Mouse (Mus musculus) hindbrain, postnatal 0 days (tissue): ENCODE data around the gene Klf7. TPM values are rescaled to one million over a fixed set of nuclear protein-coding genes. Genes with fewer than 3 reads are reported as not detected.

Experiments
- ATAC-seq: fragments of 200-750 bp; cut with Nextera tagmentation; 2 replicates; pipeline ENCODE4 v1.8.0; 2017; ENCODE audit warnings: mild to moderate bottlenecking, moderate TSS enrichment, moderate library complexity
- DNase-seq: peaks from one replicate; pipeline ENCODE4 v3.0.0-alpha.2; 2015; ENCODE audit warnings: low spot score
- H3K27ac ChIP-seq: fragments of 300-500 bp; sonication (generic); 2 replicates; pipeline ENCODE4 v1.5.1; 2014; ENCODE audit warnings: mild to moderate bottlenecking
- H3K27me3 ChIP-seq: fragments of 300-500 bp; sonication (generic); 2 replicates; pipeline ENCODE4 v1.6.1; 2014; ENCODE audit warnings: low read length, mixed read lengths; ENCODE audit not compliant: insufficient read depth
- H3K36me3 ChIP-seq: fragments of 300-500 bp; sonication (generic); 2 replicates; pipeline ENCODE4 v1.6.1; 2014; ENCODE audit warnings: low read length, mixed read lengths; ENCODE audit not compliant: insufficient read depth
- H3K4me1 ChIP-seq: fragments of 300-500 bp; sonication (generic); 2 replicates; pipeline ENCODE4 v1.6.1; 2014; ENCODE audit warnings: antibody characterized with exemption, low read length, mixed read lengths; ENCODE audit not compliant: insufficient read depth
- H3K4me2 ChIP-seq: fragments of 300-500 bp; sonication (generic); 2 replicates; pipeline ENCODE4 v1.6.1; 2014; ENCODE audit warnings: low read depth, mild to moderate bottlenecking, low read length, moderate library complexity, mixed read lengths
- H3K4me3 ChIP-seq: fragments of 300-500 bp; sonication (generic); 2 replicates; pipeline ENCODE4 v1.5.1; 2014; ENCODE audit warnings: low read length
- H3K9ac ChIP-seq: fragments of 300-500 bp; sonication (generic); replicated peaks from 2 replicates; pipeline ENCODE4 v1.6.1; 2014; ENCODE audit warnings: mild to moderate bottlenecking, low read length, moderate library complexity, mixed read lengths
- H3K9me3 ChIP-seq: fragments of 300-500 bp; sonication (generic); 2 replicates; pipeline ENCODE4 v1.6.1; 2016; ENCODE audit warnings: low read length, mixed read lengths
- CTCF ChIP-seq: IDR thresholded peaks from 2 replicates; pipeline ENCODE4 v1.5.1; 2016; ENCODE audit warnings: antibody characterized with exemption, control low read depth, low read depth
- WGBS: fragments of 180-500 bp; shearing (Covaris S2); extraction: QIAGEN DNeasy Blood & Tissue Kit; methylation state at CpG from one replicate; pipeline ENCODE4 v1.1.7; 2014; 5-methylcytosine and 5-hydroxymethylcytosine counted together
- microRNA-seq, 2 experiments: library from miRNA; unstranded; fragments of <30 nt; microRNA quantifications; one replicate each; pipeline ENCODE4; 2016
- polyA plus RNA-seq: library from polyadenylated mRNA; unstranded; fragments of >200 nt; fragmentation: Nextera tagmentation; extraction: Ambion mirVana; gene quantifications from 2 replicates; pipeline ENCODE4 v1.2.1, GENCODE M21; 2015
- total RNA-seq: library from RNA; depleted of rRNA; stranded (reverse); fragments of >200 nt; gene quantifications from 2 replicates; pipeline ENCODE4 v1.2.3, GENCODE M21; 2014

Gene Klf7
- total and polyA plus RNA-seq, 2 experiments from 2014 or later = 48.0 to 120 TPM

GRCm38 (mm10) chr1:63994248-63995136, 127.6 kb downstream of the Klf7 start:
- Histone ChIP-seq H3K36me3 (no peaks in the 10 kb centered on the region), H3K4me2 (peak overlapping the region; percentile 25; the same call in 1 of the 2 replicates), H3K27ac (peak overlapping the region; percentile 59), H3K9ac (peak overlapping the region; percentile 21; the same call in 1 of the 2 replicates), H3K4me3 (no peak overlapping the region), H3K4me1 (peaks cover 21% of the 10 kb centered on the region), H3K9me3 (no peaks in the 10 kb centered on the region), H3K27me3 (no peaks in the 10 kb centered on the region)
- no peak for TF ChIP-seq CTCF
- peak; percentile 90 for ATAC-seq
- 10% methylated on average over 19 of the region's 19 CpGs for WGBS
- DNase-seq = peak; percentile 74

- Histone ChIP-seq H3K9me3 (no peaks in the 10 kb centered on the region), H3K9ac (no peak overlapping the region), H3K27me3 (no peaks in the 10 kb centered on the region), H3K4me1 (peaks cover 21% of the 10 kb centered on the region), H3K4me3 (no peak overlapping the region), H3K36me3 (no peaks in the 10 kb centered on the region), H3K4me2 (no peak overlapping the region), H3K27ac (no peak overlapping the region)
- 77% methylated on average over 5 of the region's 5 CpGs for WGBS
- DNase-seq (no peak), ATAC-seq (no peak)
- TF ChIP-seq CTCF = no peak
These were observed 129.6 kb downstream of the Klf7 start for GRCm38 (mm10) chr1:63992506-63992905.

GRCm38 (mm10) chr1:63990416-63990815, 131.7 kb downstream of the Klf7 start:
- DNase-seq (no peak), ATAC-seq (no peak)
- no peak for TF ChIP-seq CTCF
- Histone ChIP-seq H3K36me3 (no peaks in the 10 kb centered on the region), H3K4me3 (no peak overlapping the region), H3K9me3 (no peaks in the 10 kb centered on the region), H3K4me2 (no peak overlapping the region), H3K4me1 (peaks cover 18% of the 10 kb centered on the region), H3K27me3 (no peaks in the 10 kb centered on the region), H3K27ac (no peak overlapping the region), H3K9ac (no peak overlapping the region)
- WGBS = 98% methylated on average over 6 of the region's 6 CpGs

- WGBS = 76% methylated on average over 2 of the region's 2 CpGs
- Histone ChIP-seq H3K9me3 (no peaks in the 10 kb centered on the region), H3K4me3 (no peak overlapping the region), H3K4me1 (peaks cover 7% of the 10 kb centered on the region; the same call in 1 of the 2 replicates), H3K36me3 (no peaks in the 10 kb centered on the region), H3K27ac (no peak overlapping the region), H3K9ac (no peak overlapping the region), H3K27me3 (no peaks in the 10 kb centered on the region), H3K4me2 (no peak overlapping the region)
- DNase-seq (no peak), ATAC-seq (no peak)
- no peak for TF ChIP-seq CTCF
These were observed 141.3 kb downstream of the Klf7 start for GRCm38 (mm10) chr1:63980733-63981132.

Small RNA genes within 50 kb of the gene (microRNA-seq; reads per million reads assigned to microRNA genes)
- 0.36 to 0.71 reads per million in 2 experiments for gene Mir6899
